Mouse (Mus musculus): ENCODE results near the gene Gpr107. TPM values are rescaled to one million over a fixed set of nuclear protein-coding genes. Genes with fewer than 3 reads are reported as not detected.

Gene Gpr107
- total RNA-seq (2021) = 10 to 100 TPM; 21.7 to 23.4 TPM
- long read RNA-seq, experiment 1, full-length matches to known transcripts = 21 of 37 reads
- long read RNA-seq, experiment 1, partial matches to known transcripts = 10 of 37 reads
- long read RNA-seq, experiment 1, other reads (novel, unspliced or antisense) = 6 of 37 reads
- long read RNA-seq, experiment 2, full-length matches to known transcripts = 28 of 37 reads
- long read RNA-seq, experiment 2, partial matches to known transcripts = 2 of 37 reads
- long read RNA-seq, experiment 2, other reads (novel, unspliced or antisense) = 7 of 37 reads

GRCm38 (mm10) chr2:31151892-31152812 lies at the start of gene Gpr107:
Gene Gpr107 (plus strand): TSS chr2:31152316.
- peak; percentile 83 for DNase-seq (ENCODE audit: low spot score)

- DNase-seq (ENCODE audit: low spot score) = no peak
Observed at GRCm38 (mm10) chr2:31103321-31103720, 48.8 kb upstream of the Gpr107 start.

GRCm38 (mm10) chr2:31105279-31105678 lies 46.8 kb upstream of the Gpr107 start:
- DNase-seq (ENCODE audit: low spot score) = no peak

- no peak for DNase-seq (ENCODE audit: low spot score)
Observed at GRCm38 (mm10) chr2:31106004-31106403, 46.1 kb upstream of the Gpr107 start.

GRCm38 (mm10) chr2:31106621-31107320 lies 45.3 kb upstream of the Gpr107 start:
- peak; percentile 51 for DNase-seq (ENCODE audit: low spot score)

- DNase-seq (ENCODE audit: low spot score) = no peak
Observed at GRCm38 (mm10) chr2:31108186-31108585, 43.9 kb upstream of the Gpr107 start.

- DNase-seq (ENCODE audit: low spot score) = no peak
Observed at GRCm38 (mm10) chr2:31109960-31110548, 42.1 kb upstream of the Gpr107 start.

- no peak for DNase-seq (ENCODE audit: low spot score)
Observed at GRCm38 (mm10) chr2:31111685-31112084, 40.4 kb upstream of the Gpr107 start.

GRCm38 (mm10) chr2:31114205-31114604 lies 37.9 kb upstream of the Gpr107 start:
- no peak for DNase-seq (ENCODE audit: low spot score)

GRCm38 (mm10) chr2:31115091-31115942 lies 36.8 kb upstream of the Gpr107 start:
- no peak for DNase-seq (ENCODE audit: low spot score)

GRCm38 (mm10) chr2:31115943-31116731 lies 36.0 kb upstream of the Gpr107 start:
- no peak for DNase-seq (ENCODE audit: low spot score)

- DNase-seq (ENCODE audit: low spot score) = no peak
Observed at GRCm38 (mm10) chr2:31118211-31118610, 33.9 kb upstream of the Gpr107 start.

- DNase-seq (ENCODE audit: low spot score) = no peak
Observed at GRCm38 (mm10) chr2:31118639-31119380, 33.3 kb upstream of the Gpr107 start.

GRCm38 (mm10) chr2:31119795-31120194 lies 32.3 kb upstream of the Gpr107 start:
- DNase-seq (ENCODE audit: low spot score) = no peak

GRCm38 (mm10) chr2:31121131-31121693 lies 30.9 kb upstream of the Gpr107 start:
- no peak for DNase-seq (ENCODE audit: low spot score)

GRCm38 (mm10) chr2:31122806-31123205 lies 29.3 kb upstream of the Gpr107 start:
- no peak for DNase-seq (ENCODE audit: low spot score)

- DNase-seq (ENCODE audit: low spot score) = no peak
Observed at GRCm38 (mm10) chr2:31123493-31123892, 28.6 kb upstream of the Gpr107 start.

GRCm38 (mm10) chr2:31124694-31125093 lies 27.4 kb upstream of the Gpr107 start:
- DNase-seq (ENCODE audit: low spot score) = no peak

- no peak for DNase-seq (ENCODE audit: low spot score)
Observed at GRCm38 (mm10) chr2:31125156-31125555, 27.0 kb upstream of the Gpr107 start.
